Mouse (Mus musculus) heart, embryonic 11.5 days (tissue): ENCODE measurements around the gene Rhbdl3. TPM values are rescaled to one million over a fixed set of nuclear protein-coding genes. Genes with fewer than 3 reads are reported as not detected.

Experiments
- ATAC-seq: fragments of 200-750 bp; cut with Nextera tagmentation; replicated peaks from 2 replicates; pipeline ENCODE4 v1.8.0; 2017; ENCODE audit warnings: moderate library complexity; ENCODE audit not compliant: insufficient number of reproducible peaks, low FRiP score, low TSS enrichment
- H3K27ac ChIP-seq: fragments of 300-500 bp; sonication (generic); 2 replicates; pipeline ENCODE4 v1.5.1; 2014; ENCODE audit warnings: mild to moderate bottlenecking, low read depth, low read length
- H3K27me3 ChIP-seq: fragments of 300-500 bp; sonication (generic); 2 replicates; pipeline ENCODE4 v1.6.1; 2014; ENCODE audit warnings: mild to moderate bottlenecking, low read length, mixed read lengths; ENCODE audit not compliant: control insufficient read depth, insufficient read depth
- H3K36me3 ChIP-seq: fragments of 300-500 bp; sonication (generic); 2 replicates; pipeline ENCODE4 v1.6.1; 2014; ENCODE audit warnings: mild to moderate bottlenecking, low read length, moderate library complexity, mixed read lengths; ENCODE audit not compliant: control insufficient read depth, insufficient read depth
- H3K4me1 ChIP-seq: fragments of 300-500 bp; sonication (generic); 2 replicates; pipeline ENCODE4 v1.6.1; 2014; ENCODE audit warnings: low read length; ENCODE audit not compliant: control insufficient read depth, insufficient read depth
- H3K4me2 ChIP-seq: fragments of 300-500 bp; sonication (generic); 2 replicates; pipeline ENCODE4 v1.6.1; 2014; ENCODE audit warnings: mild to moderate bottlenecking, moderate library complexity
- H3K4me3 ChIP-seq: fragments of 300-500 bp; sonication (generic); 2 replicates; pipeline ENCODE4 v1.5.1; 2014; ENCODE audit warnings: low read depth, low read length
- H3K9ac ChIP-seq: fragments of 300-500 bp; sonication (generic); 2 replicates; pipeline ENCODE4 v1.6.1; 2014; ENCODE audit warnings: mild to moderate bottlenecking, low read depth, low read length, moderate library complexity
- H3K9me3 ChIP-seq: fragments of 300-500 bp; sonication (generic); replicated peaks from 2 replicates; pipeline ENCODE4 v1.6.1; 2016; ENCODE audit warnings: low read length; ENCODE audit not compliant: control insufficient read depth
- WGBS: fragments of 180-500 bp; shearing (Covaris S2); extraction: QIAGEN DNeasy Blood & Tissue Kit; methylation state at CpG from one replicate; pipeline ENCODE4 v1.1.7; 2014; ENCODE audit not compliant: insufficient replicate concordance; 5-methylcytosine and 5-hydroxymethylcytosine counted together
- polyA plus RNA-seq: library from polyadenylated mRNA; unstranded; fragments of >200 nt; fragmentation: Nextera tagmentation; extraction: Ambion mirVana; gene quantifications from 2 replicates; pipeline ENCODE4 v1.2.1, GENCODE M21; 2014

Gene Rhbdl3
- polyA plus RNA-seq, 1 experiment from 2014 or later = 0.27 TPM

GRCm38 (mm10) chr11:80315743-80316639 is 15.3 kb downstream of the Rhbdl3 start:
- H3K4me3 ChIP-seq = no peak overlapping the region
- 0 out of 2 replicates have a peak, but pooled peaks cover 2% of the 10 kb centered on the region for H3K27me3 ChIP-seq
- no peaks in the 10 kb centered on the region for H3K9me3 ChIP-seq
- no peaks in the 10 kb centered on the region for H3K36me3 ChIP-seq
- ATAC-seq = no peak
- 56% methylated on average over 10 of the region's 10 CpGs for WGBS
- no peaks in the 10 kb centered on the region for H3K4me1 ChIP-seq
- H3K4me2 ChIP-seq = no peak overlapping the region
- no peak overlapping the region for H3K9ac ChIP-seq
- no peak overlapping the region for H3K27ac ChIP-seq

GRCm38 (mm10) chr11:80323255-80323654 is 22.5 kb downstream of the Rhbdl3 start:
- H3K9ac ChIP-seq = no peak overlapping the region
- H3K27ac ChIP-seq = no peak overlapping the region
- H3K9me3 ChIP-seq = no peaks in the 10 kb centered on the region
- 57% methylated on average over 13 of the region's 13 CpGs for WGBS
- H3K4me1 ChIP-seq = no peaks in the 10 kb centered on the region
- no peak overlapping the region for H3K4me3 ChIP-seq
- no peak overlapping the region for H3K4me2 ChIP-seq
- no peak for ATAC-seq
- no peaks in the 10 kb centered on the region for H3K36me3 ChIP-seq
- H3K27me3 ChIP-seq = no peaks in the 10 kb centered on the region

GRCm38 (mm10) chr11:80324636-80325035 is 23.9 kb downstream of the Rhbdl3 start:
- Histone ChIP-seq H3K9ac (no peak overlapping the region), H3K4me1 (no peaks in the 10 kb centered on the region), H3K9me3 (no peaks in the 10 kb centered on the region), H3K27me3 (no peaks in the 10 kb centered on the region), H3K36me3 (no peaks in the 10 kb centered on the region), H3K4me2 (no peak overlapping the region), H3K4me3 (no peak overlapping the region), H3K27ac (no peak overlapping the region)
- WGBS = 80% methylated on average over 6 of the region's 6 CpGs
- ATAC-seq = no peak

- WGBS = 62% methylated on average over 12 of the region's 12 CpGs
- Histone ChIP-seq H3K27me3 (no peaks in the 10 kb centered on the region; the same call in none of the 2 replicates), H3K27ac (no peak overlapping the region), H3K9ac (no peak overlapping the region), H3K36me3 (no peaks in the 10 kb centered on the region), H3K9me3 (no peaks in the 10 kb centered on the region), H3K4me1 (no peaks in the 10 kb centered on the region), H3K4me2 (no peak overlapping the region), H3K4me3 (no peak overlapping the region)
- no peak for ATAC-seq
Measured at GRCm38 (mm10) chr11:80332709-80333400, 32.1 kb downstream of the Rhbdl3 start.

GRCm38 (mm10) chr11:80335609-80336350 is 35.1 kb downstream of the Rhbdl3 start:
- Histone ChIP-seq H3K27me3 (no peaks in the 10 kb centered on the region; the same call in none of the 2 replicates), H3K27ac (no peak overlapping the region), H3K9me3 (no peaks in the 10 kb centered on the region), H3K9ac (no peak overlapping the region), H3K36me3 (no peaks in the 10 kb centered on the region), H3K4me1 (no peaks in the 10 kb centered on the region), H3K4me3 (no peak overlapping the region), H3K4me2 (no peak overlapping the region)
- WGBS = 8% methylated on average over 7 of the region's 7 CpGs
- no peak for ATAC-seq

- H3K4me2 ChIP-seq = no peak overlapping the region
- no peaks in the 10 kb centered on the region for H3K36me3 ChIP-seq
- WGBS = 17% methylated on average over 6 of the region's 6 CpGs
- ATAC-seq = no peak
- H3K9ac ChIP-seq = no peak overlapping the region
- H3K4me1 ChIP-seq = no peaks in the 10 kb centered on the region
- H3K27me3 ChIP-seq = no peaks in the 10 kb centered on the region; the same call in none of the 2 replicates
- no peak overlapping the region for H3K4me3 ChIP-seq
- H3K27ac ChIP-seq = no peak overlapping the region
- H3K9me3 ChIP-seq = no peaks in the 10 kb centered on the region
Measured at GRCm38 (mm10) chr11:80336351-80336730, 35.6 kb downstream of the Rhbdl3 start.

GRCm38 (mm10) chr11:80342482-80342881 is 41.8 kb downstream of the Rhbdl3 start:
- no peaks in the 10 kb centered on the region for H3K4me1 ChIP-seq
- H3K9ac ChIP-seq = no peak overlapping the region
- no peaks in the 10 kb centered on the region for H3K27me3 ChIP-seq
- H3K36me3 ChIP-seq = no peaks in the 10 kb centered on the region
- WGBS = 11% methylated on average over 2 of the region's 2 CpGs
- no peak for ATAC-seq
- no peak overlapping the region for H3K4me2 ChIP-seq
- H3K4me3 ChIP-seq = no peak overlapping the region
- no peak overlapping the region for H3K27ac ChIP-seq
- H3K9me3 ChIP-seq = no peaks in the 10 kb centered on the region

- Histone ChIP-seq H3K9me3 (no peaks in the 10 kb centered on the region), H3K9ac (no peak overlapping the region), H3K4me1 (no peaks in the 10 kb centered on the region), H3K27me3 (no peaks in the 10 kb centered on the region), H3K36me3 (no peaks in the 10 kb centered on the region), H3K4me3 (no peak overlapping the region), H3K4me2 (no peak overlapping the region), H3K27ac (no peak overlapping the region)
- no peak for ATAC-seq
- WGBS = 71% methylated on average over 5 of the region's 5 CpGs
Measured at GRCm38 (mm10) chr11:80351832-80352430, 51.2 kb downstream of the Rhbdl3 start.
